Mouse (Mus musculus) monocyte, adult 5-6 weeks (primary cell): ENCODE data around the gene Ptgds. TPM values are rescaled to one million over a fixed set of nuclear protein-coding genes. Genes with fewer than 3 reads are reported as not detected.
A peak's percentile ranks its signal among the peaks of the same experiment; 100 is the strongest.

Experiments
- ATAC-seq: fragments of 153-309, 156-312 bp; replicated peaks from 2 replicates; pipeline ENCODE4 v1.8.0; 2017; ENCODE audit warnings: mild to moderate bottlenecking; ENCODE audit not compliant: low TSS enrichment, insufficient number of reproducible peaks, severe bottlenecking, poor library complexity, low FRiP score
- total RNA-seq: library from RNA; stranded (forward); fragments of 200-1000, 200-491, 200-594 nt; gene quantifications from 3 replicates; pipeline ENCODE4 v1.2.3, GENCODE M21; 2017

The Ptgds gene
- total RNA-seq, 1 experiment from 2014 or later = not detected

GRCm38 (mm10) chr2:25484901-25485647, 15.2 kb upstream of the Ptgds start:
- ATAC-seq = no peak

- 0 out of 2 replicates have a peak, but pooled peaks have one; percentile 65 for ATAC-seq
These were observed 13.1 kb upstream of the Ptgds start for GRCm38 (mm10) chr2:25482969-25483368.

GRCm38 (mm10) chr2:25480541-25480940, 10.7 kb upstream of the Ptgds start:
- no peak for ATAC-seq

GRCm38 (mm10) chr2:25479551-25480311, 9.9 kb upstream of the Ptgds start:
- no peak for ATAC-seq

- ATAC-seq = no peak
These were observed 8.3 kb upstream of the Ptgds start for GRCm38 (mm10) chr2:25477967-25478675.

GRCm38 (mm10) chr2:25477541-25477940, 7.7 kb upstream of the Ptgds start:
- no peak for ATAC-seq

- no peak for ATAC-seq
These were observed 2.7 kb upstream of the Ptgds start for GRCm38 (mm10) chr2:25472550-25472949.

GRCm38 (mm10) chr2:25468962-25469915, 607 bp downstream of the Ptgds start:
- no peak for ATAC-seq

- no peak for ATAC-seq
These were observed 2.1 kb downstream of the Ptgds start for GRCm38 (mm10) chr2:25467606-25468303.

- 0 out of 2 replicates have a peak, but pooled peaks have one; percentile 28 for ATAC-seq
These were observed 3.8 kb downstream of the Ptgds start for GRCm38 (mm10) chr2:25465816-25466635.

GRCm38 (mm10) chr2:25465256-25465655, 4.6 kb downstream of the Ptgds start:
- no peak for ATAC-seq

- ATAC-seq = no peak
These were observed 6.2 kb downstream of the Ptgds start for GRCm38 (mm10) chr2:25463630-25464029.

GRCm38 (mm10) chr2:25461407-25461806, 8.4 kb downstream of the Ptgds start:
- no peak for ATAC-seq

GRCm38 (mm10) chr2:25460551-25461309, 9.1 kb downstream of the Ptgds start, which contains the start of gene Paxx:
Gene Paxx (minus strand): TSS chr2:25461094.
- ATAC-seq = peak; percentile 92

GRCm38 (mm10) chr2:25460135-25460534, 9.7 kb downstream of the Ptgds start:
- ATAC-seq = no peak

- no peak for ATAC-seq
These were observed 10.9 kb downstream of the Ptgds start for GRCm38 (mm10) chr2:25458911-25459310.
